Mouse (Mus musculus): ENCODE results near the gene Ulk4.

DNA sequence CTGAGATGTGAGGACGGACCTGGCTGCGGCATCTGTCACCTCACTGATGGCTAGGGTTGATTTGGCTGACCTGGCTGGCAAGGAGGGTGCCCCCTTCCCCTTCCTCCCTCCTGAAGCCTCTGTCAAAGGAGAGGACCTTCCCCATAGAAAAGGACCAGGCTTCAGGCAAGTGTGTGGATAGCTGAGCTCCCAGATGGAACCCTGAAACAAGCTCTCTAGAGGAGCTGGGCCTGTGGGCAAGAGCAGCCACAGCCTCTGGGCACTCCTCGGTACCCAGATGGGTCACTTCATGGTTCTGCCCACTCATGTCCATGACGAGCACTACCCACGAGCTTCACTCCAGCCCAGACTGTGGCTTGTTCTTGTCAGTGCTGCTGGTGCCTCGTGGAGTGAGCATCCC is 34.7 kb downstream of the Ulk4 start:
- TF ChIP-seq CTCF (IDR thresholded peaks at IDR 0.05; ENCODE audit: insufficient read depth, low read length) = no peak
- no peak for TF ChIP-seq POLR2A (IDR thresholded peaks at IDR 0.05; ENCODE audit: borderline replicate concordance, extremely low read depth, low read depth, low read length)

All from lung, adult 2 months (tissue).